Mouse (Mus musculus) liver, postnatal 0 days (tissue): ENCODE data around the gene Ppfibp1. TPM values are rescaled to one million over a fixed set of nuclear protein-coding genes. Genes with fewer than 3 reads are reported as not detected.

Experiments used
- ATAC-seq: fragments of 200-750 bp; cut with Nextera tagmentation; 2 replicates; pipeline ENCODE4 v1.8.0; 2017; ENCODE audit warnings: mild to moderate bottlenecking, moderate library complexity
- DNase-seq: peaks from one replicate; pipeline ENCODE4 v3.0.0-alpha.2; 2016
- H3K27ac ChIP-seq: fragments of 300-500 bp; sonication (generic); 2 replicates; pipeline ENCODE4 v1.5.1; 2014; ENCODE audit warnings: antibody characterized with exemption, moderate library complexity, mild to moderate bottlenecking, low read depth
- H3K27me3 ChIP-seq: fragments of 300-500 bp; sonication (generic); 2 replicates; pipeline ENCODE4 v1.6.1; 2014; ENCODE audit warnings: low read length, control low read depth, mixed read lengths; ENCODE audit not compliant: insufficient read depth
- H3K36me3 ChIP-seq: fragments of 300-500 bp; sonication (generic); replicated peaks from 2 replicates; pipeline ENCODE4 v1.6.1; 2014; ENCODE audit warnings: mild to moderate bottlenecking, control low read depth, low read length, moderate library complexity, mixed read lengths; ENCODE audit not compliant: insufficient read depth
- H3K4me1 ChIP-seq: fragments of 300-500 bp; sonication (generic); 2 replicates; pipeline ENCODE4 v1.6.1; 2014; ENCODE audit warnings: antibody characterized with exemption, mild to moderate bottlenecking, control low read depth; ENCODE audit not compliant: insufficient read depth
- H3K4me2 ChIP-seq: fragments of 300-500 bp; sonication (generic); 2 replicates; pipeline ENCODE4 v1.6.1; 2014; ENCODE audit warnings: low read depth, mild to moderate bottlenecking, low read length, moderate library complexity, mixed read lengths
- H3K4me3 ChIP-seq: fragments of 300-500 bp; sonication (generic); 2 replicates; pipeline ENCODE4 v1.5.1; 2014; ENCODE audit warnings: low read depth, low read length
- H3K9ac ChIP-seq: fragments of 300-500 bp; sonication (generic); replicated peaks from 2 replicates; pipeline ENCODE4 v1.6.1; 2014; ENCODE audit warnings: mild to moderate bottlenecking, moderate library complexity
- H3K9me3 ChIP-seq: fragments of 300-500 bp; sonication (generic); 2 replicates; pipeline ENCODE4 v1.6.1; 2016; ENCODE audit warnings: mild to moderate bottlenecking, control low read depth, low read length, mixed read lengths
- CTCF ChIP-seq: sonication (generic); IDR thresholded peaks from 2 replicates; pipeline ENCODE4 v1.5.1; 2016; ENCODE audit warnings: antibody characterized with exemption, low read depth
- EP300 ChIP-seq: IDR thresholded peaks from 2 replicates; pipeline ENCODE4 v1.6.1; 2016; ENCODE audit warnings: antibody characterized with exemption, low read depth, mild to moderate bottlenecking
- WGBS: fragments of 180-500 bp; shearing (Covaris S2); extraction: QIAGEN DNeasy Blood & Tissue Kit; methylation state at CpG from one replicate; pipeline ENCODE4 v1.1.7; 2014; ENCODE audit not compliant: insufficient replicate concordance; 5-methylcytosine and 5-hydroxymethylcytosine counted together
- polyA plus RNA-seq: library from polyadenylated mRNA; unstranded; fragments of >200 nt; fragmentation: Nextera tagmentation; extraction: Ambion mirVana; gene quantifications from 2 replicates; pipeline ENCODE4 v1.2.1, GENCODE M21; 2015

Ppfibp1 gene
- 8.9 and 11.3 TPM in 2 replicates for polyA plus RNA-seq

DNA sequence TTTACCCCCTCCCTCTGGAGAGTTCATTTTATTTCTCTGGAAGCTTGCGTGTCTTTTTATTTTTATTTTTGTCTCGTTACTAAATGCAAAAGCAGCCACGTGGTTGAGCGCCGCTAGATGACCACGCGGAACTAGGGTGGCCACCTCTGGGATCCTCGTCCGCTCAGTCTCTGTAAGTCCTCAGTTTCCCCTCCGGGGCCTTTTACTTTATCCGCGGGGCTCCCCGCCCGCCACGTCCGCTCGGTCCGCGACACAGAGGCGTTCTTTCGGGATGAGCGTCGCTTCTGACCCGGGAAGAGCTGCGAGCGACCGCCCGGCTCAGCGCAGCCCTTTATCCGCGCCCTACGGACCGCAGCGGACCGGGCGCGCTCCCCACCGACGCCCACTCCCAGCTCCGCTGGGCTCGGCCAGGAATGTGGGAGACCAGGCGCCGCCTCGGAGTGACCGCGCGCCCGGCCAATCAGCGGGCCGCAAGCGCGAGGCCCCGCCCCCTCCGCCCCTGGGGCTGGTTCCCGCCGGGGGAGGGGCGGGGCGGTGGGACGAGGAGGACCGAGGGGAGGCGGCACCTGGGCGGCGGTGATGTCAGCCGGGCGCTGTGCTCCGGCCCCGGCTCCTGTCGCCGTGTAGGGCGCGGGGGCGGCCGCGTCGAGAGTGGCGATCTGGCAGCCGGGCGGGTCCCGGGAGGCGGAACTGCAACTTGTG lies at the start of gene Ppfibp1:
Gene Ppfibp1, plus strand, starts transcription at position 530 of the 702 bp plus-strand sequence.
- peak within 1 kb of the TSS; percentile 89 for H3K4me2 ChIP-seq
- H3K27me3 ChIP-seq, result no peaks in the 10 kb centered on the region
- DNase-seq, result peak; percentile 94
- TF ChIP-seq CTCF (no peak), EP300 (no peak)
- no peaks in the 10 kb centered on the region for H3K9me3 ChIP-seq
- peaks cover 11% of the 10 kb centered on the region for H3K4me1 ChIP-seq
- ATAC-seq, result peak; percentile 95
- no peaks in the 10 kb centered on the region for H3K36me3 ChIP-seq
- H3K27ac ChIP-seq, result peak within 1 kb of the TSS; percentile 86
- WGBS, result 2% methylated on average over 65 of the region's 80 CpGs
- peak within 1 kb of the TSS; percentile 72 for H3K4me3 ChIP-seq
- peak within 1 kb of the TSS; percentile 80 for H3K9ac ChIP-seq

DNA sequence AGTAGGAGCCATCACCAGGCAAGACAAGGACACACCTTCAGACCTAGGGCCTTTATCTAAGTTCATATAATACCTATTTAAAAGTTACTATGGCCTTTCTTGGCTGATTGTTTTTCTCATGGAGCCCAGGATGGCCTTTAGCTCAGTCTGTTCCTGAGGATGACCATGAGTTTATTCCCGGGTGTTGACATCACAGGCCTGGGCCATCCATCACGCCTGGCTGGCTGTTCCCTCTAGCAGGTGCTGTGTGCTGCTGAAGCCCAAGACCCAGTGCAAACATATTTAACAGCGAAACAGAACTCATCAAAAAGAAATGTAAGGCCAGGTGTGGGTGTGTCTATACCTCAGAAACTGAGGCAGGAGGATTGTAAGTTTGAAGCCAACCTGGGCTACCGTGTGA lies 49.4 kb upstream of the Ppfibp1 start:
- ATAC-seq (no peak), DNase-seq (no peak)
- Histone ChIP-seq H3K4me3 (no peak overlapping the region), H3K9me3 (no peaks in the 10 kb centered on the region), H3K36me3 (no peaks in the 10 kb centered on the region), H3K4me2 (no peak overlapping the region), H3K9ac (no peak overlapping the region), H3K4me1 (no peaks in the 10 kb centered on the region), H3K27me3 (no peaks in the 10 kb centered on the region), H3K27ac (no peak overlapping the region)
- TF ChIP-seq CTCF (no peak), EP300 (no peak)
- 77% methylated on average over 4 of the region's 4 CpGs for WGBS

DNA sequence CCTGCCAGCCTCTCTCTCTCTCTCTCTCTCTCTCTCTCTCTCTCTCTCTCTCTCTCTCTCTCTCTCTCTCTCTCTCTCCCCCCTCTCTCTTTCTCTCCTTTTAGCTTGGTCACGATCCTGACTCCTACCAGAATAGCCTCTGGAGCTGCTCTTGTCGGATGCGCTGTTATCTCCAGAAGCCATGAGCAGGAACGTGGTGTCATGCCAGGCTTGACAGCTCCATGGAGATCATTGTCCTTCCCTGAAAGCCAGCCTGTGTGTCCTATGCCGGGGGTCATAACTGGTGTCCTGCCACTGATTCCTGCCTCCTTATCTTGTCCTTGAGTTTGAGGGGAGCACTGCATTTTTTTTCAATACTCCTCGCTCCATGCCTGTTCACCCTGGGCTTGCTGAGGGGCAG lies 43.4 kb upstream of the Ppfibp1 start:
- Histone ChIP-seq H3K36me3 (no peaks in the 10 kb centered on the region), H3K4me1 (no peaks in the 10 kb centered on the region; the same call in 1 of the 2 replicates), H3K4me3 (no peak overlapping the region), H3K27me3 (no peaks in the 10 kb centered on the region), H3K27ac (no peak overlapping the region), H3K9me3 (no peaks in the 10 kb centered on the region), H3K9ac (no peak overlapping the region), H3K4me2 (no peak overlapping the region)
- TF ChIP-seq CTCF, result no peak
- 81% methylated on average over 6 of the region's 6 CpGs for WGBS
- DNase-seq (no peak), ATAC-seq (no peak)

DNA sequence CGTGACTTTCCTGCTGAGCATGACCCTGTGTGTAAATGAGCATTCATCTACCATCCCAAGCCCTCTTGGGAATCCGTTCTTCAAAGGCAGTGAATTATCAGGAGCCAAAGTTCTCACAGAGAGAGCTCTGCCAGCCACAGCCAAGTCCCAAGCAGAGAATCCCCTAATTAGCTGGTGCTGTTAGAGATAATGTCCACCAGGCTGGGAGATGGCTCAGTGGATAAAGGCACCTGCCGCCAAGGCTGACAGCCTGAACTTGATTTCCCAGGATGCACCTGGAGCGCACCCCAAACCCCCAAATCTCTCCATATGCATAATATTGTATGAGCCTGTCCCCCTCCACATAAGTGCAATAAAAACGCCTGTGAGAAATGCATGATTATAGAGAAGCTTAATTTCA lies 42.9 kb upstream of the Ppfibp1 start:
- Histone ChIP-seq H3K4me3 (no peak overlapping the region), H3K9ac (no peak overlapping the region), H3K27me3 (no peaks in the 10 kb centered on the region), H3K4me2 (no peak overlapping the region), H3K27ac (no peak overlapping the region), H3K4me1 (no peaks in the 10 kb centered on the region; the same call in 1 of the 2 replicates), H3K36me3 (no peaks in the 10 kb centered on the region), H3K9me3 (no peaks in the 10 kb centered on the region)
- DNase-seq, result no peak
- TF ChIP-seq CTCF (no peak), EP300 (no peak)
- WGBS, result 63% methylated on average over 5 of the region's 5 CpGs
- ATAC-seq, result no peak

DNA sequence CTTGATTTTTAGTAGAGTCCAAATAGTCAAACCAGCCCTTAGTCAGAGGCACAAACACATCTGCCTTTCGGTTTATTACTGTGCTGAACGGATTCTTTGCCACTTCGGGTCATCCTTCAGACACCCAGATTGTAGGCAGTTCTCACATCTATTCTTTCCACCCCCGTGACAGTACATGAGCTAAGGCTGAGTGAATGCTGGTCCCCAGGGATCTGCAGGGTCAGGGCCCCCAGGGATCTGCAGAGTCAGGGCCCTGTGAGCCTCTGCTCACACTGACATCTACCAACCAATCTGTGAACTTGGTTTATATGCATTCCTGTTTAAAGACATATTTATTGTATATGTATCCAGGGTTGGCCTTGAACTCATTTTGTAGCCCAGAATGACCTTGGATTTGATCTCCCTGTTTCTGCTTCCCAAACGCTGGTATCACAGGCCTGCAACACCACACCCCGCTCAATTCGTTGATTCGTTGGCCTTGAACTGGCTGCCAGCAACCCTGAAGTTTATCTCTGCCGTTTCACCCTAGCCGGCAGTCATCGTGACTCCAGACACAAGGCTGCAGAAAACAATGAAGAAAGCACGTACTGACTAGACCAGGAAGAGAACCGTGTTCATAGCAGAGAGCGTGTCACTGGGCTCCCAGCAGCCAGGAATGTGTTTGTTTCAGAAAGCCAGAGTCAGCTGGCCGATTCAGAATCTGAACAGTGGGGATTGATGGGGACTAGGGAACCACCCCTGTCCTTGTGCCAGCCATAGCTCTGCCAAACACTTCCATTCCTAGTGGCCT lies 42.1 kb upstream of the Ppfibp1 start:
- ATAC-seq (peak; percentile 24; the same call in 1 of the 2 replicates), DNase-seq (no peak)
- 45% methylated on average over 15 of the region's 15 CpGs for WGBS
- Histone ChIP-seq H3K27ac (no peak overlapping the region), H3K4me1 (no peaks in the 10 kb centered on the region; the same call in 1 of the 2 replicates), H3K27me3 (no peaks in the 10 kb centered on the region), H3K4me3 (no peak overlapping the region), H3K9ac (no peak overlapping the region), H3K9me3 (no peaks in the 10 kb centered on the region), H3K4me2 (no peak overlapping the region), H3K36me3 (no peaks in the 10 kb centered on the region)
- TF ChIP-seq CTCF (no peak), EP300 (no peak)

DNA sequence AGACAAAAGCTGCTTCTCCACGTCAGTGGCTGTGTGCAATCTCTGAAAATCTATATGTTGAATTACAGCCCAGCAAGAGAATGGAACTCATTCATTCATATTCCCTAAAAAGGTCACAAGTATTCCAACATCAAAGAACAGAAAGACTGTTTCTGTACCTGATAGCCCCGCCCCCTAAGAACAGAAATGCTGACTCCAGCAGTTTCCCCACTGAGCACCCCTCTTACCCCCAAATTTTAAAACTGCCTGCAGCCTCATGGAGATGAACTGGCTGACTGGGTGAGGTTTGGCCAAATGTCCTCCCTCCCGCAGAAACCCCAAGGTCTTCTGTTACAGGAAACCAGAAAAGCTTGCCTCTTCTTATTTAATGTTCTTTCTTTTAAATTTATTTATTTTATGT lies 40.9 kb upstream of the Ppfibp1 start:
- TF ChIP-seq CTCF (no peak), EP300 (no peak)
- Histone ChIP-seq H3K4me2 (no peak overlapping the region), H3K9ac (no peak overlapping the region), H3K36me3 (no peaks in the 10 kb centered on the region), H3K4me3 (no peak overlapping the region), H3K27me3 (no peaks in the 10 kb centered on the region), H3K4me1 (no peaks in the 10 kb centered on the region; the same call in 1 of the 2 replicates), H3K27ac (no peak overlapping the region), H3K9me3 (no peaks in the 10 kb centered on the region)
- DNase-seq (no peak), ATAC-seq (no peak)
- 78% methylated on average over 3 of the region's 3 CpGs for WGBS
